Mouse (Mus musculus) gastrocnemius, postnatal 14 days (tissue): Measurements from ENCODE around the gene Fam214b. TPM values are rescaled to one million over a fixed set of nuclear protein-coding genes. Genes with fewer than 3 reads are reported as not detected.
A peak's percentile ranks its signal among the peaks of the same experiment; 100 is the strongest.
"Not testable (repeated sequence)": the region's sequence is repeated elsewhere in the genome, so short reads cannot be mapped to it uniquely, and the experiment has no call there.

ENCODE experiments used
- DNase-seq: peaks from one replicate; pipeline ENCODE4 v3.0.0; 2021; ENCODE audit warnings: mixed read lengths
- intact Hi-C: fragments of 180-260 bp; cut with DNase I; formaldehyde crosslinking; loops from one replicate; pipeline ENCODE4 v1.15.1; 2025; ENCODE audit warnings: low total_unique reads
- total RNA-seq, 2 experiments: library from RNA; stranded (reverse); gene quantifications; 2 replicates each; pipeline ENCODE4 v1.2.3; 2021

Gene Fam214b
- total RNA-seq, 2 experiments from 2014 or later: 25.1 to 27.8 TPM

DNA sequence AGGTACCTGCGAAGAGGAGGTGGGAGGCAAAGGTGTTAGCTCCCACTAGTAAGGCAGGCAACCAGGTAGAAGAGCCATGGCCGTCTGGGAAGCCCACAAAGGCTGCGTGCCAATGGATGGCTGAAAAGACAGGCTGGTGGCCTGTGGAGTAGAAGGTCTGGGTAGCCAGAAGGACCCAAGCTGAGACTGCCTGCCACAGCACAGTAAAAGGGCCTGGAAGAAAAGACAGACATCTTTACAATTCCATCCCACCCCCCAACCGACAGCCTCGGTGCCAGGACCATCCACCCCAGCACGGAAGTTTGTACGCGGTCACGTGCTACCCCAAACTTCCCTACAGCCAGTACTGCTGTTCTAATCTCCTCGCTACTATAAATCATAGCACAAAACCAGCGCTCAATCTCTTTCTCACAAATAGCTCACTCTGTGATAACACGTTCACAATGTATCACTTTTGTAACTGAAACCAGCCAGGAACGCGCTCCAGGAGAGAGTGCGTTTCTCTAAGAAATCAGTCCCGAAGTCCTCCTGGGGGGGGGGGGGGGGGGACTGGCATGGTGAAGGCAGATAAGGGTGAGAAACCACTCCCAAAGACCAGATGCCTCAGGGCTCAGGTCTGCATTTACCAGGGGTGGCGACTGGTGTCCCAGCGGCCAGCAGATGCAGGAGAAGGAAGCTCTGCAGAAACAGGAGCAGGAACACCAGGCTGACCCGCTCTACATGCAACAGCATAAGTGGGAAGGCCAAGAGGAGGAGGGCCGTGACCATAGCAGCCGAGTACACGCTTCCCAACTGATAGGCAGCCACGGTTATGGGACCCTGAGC lies 26.2 kb downstream of the Fam214b start:
- no peak for DNase-seq
- intact Hi-C loops: no loop called here

GRCm38 (mm10) chr4:43019176-43019575 lies 26.8 kb downstream of the Fam214b start:
- intact Hi-C loops: no loop called here
- DNase-seq: no peak

DNA sequence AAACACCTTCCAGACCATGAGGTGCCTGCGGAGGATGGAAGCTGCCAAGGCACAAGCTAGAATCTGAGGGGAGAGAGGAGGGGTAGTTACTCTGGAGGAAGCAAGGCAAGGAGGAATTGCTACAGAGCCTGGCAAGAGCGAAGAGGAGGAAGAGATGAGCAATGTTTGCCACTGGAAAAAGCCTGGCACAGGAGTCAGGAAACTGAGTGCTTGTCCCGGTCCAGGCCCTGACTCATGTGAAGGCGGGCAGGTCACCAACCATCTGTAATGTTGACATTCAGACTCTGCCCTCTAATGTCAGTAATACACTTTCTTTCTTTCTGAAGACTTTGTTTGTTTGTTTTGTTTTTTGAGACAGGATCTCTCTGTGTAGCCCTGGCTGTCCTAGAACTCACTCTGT lies 27.9 kb downstream of the Fam214b start:
- intact Hi-C loops: no loop called here
- no peak for DNase-seq

- DNase-seq: no peak
- intact Hi-C loops: no loop called here
These were observed 33.9 kb downstream of the Fam214b start for GRCm38 (mm10) chr4:43012091-43012490.

GRCm38 (mm10) chr4:43010161-43011038 lies 35.6 kb downstream of the Fam214b start, which contains the start of gene Fancg:
Gene Fancg (minus strand): TSS chr4:43010506.
- intact Hi-C loops: no loop called here
- peak; percentile 81 for DNase-seq

DNA sequence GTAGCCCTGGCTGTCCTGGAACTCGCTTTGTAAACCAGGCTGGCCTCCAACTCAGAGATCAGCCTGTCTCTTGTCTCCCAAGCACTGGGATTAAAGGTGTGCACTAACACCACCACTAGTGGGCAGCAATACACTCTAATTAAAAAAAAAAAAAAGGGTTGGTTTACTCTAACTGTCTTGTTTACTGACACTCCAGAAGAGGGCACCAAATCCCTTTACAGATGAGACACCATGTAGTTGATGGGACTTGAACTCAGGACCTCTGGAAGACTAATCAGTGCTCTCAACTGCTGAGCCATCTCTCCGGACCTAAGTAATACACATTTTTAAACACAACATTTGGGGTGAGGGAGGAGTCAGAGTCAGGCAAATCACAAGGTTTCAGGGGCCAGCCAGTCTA lies 40.3 kb downstream of the Fam214b start:
- DNase-seq: peak; percentile 12
- intact Hi-C loops: no loop called here

GRCm38 (mm10) chr4:43004951-43005350 lies 41.1 kb downstream of the Fam214b start:
- intact Hi-C loops: no loop called here

GRCm38 (mm10) chr4:43002756-43003439 lies 43.1 kb downstream of the Fam214b start:
- intact Hi-C loops: no loop called here
- DNase-seq: peak; percentile 33

More at GRCm38 (mm10) chr4:43004951-43005350, 41.1 kb downstream of the Fam214b start:
- DNase-seq: no peak

DNA sequence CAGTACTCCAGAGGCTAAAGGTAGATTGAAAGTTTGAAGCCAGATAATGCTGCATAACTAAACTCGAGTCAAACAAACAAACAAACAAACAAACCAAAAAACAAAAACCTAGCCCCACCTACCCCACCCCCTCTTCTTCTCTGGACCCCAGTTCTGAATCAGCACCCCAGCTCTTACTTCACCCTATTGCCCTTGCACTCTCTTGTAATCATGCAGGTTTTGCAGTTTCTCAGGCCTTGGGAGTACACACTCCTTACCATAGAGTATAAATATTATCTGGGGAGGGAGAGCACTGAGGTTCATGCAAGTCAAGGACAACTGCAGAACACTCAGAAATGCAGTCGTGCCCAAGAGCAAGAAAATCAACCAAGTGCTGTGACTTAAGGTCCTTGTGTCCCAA lies 44.7 kb downstream of the Fam214b start:
- no peak for DNase-seq
- intact Hi-C loops: no loop called here

GRCm38 (mm10) chr4:43000141-43000986 lies 45.7 kb downstream of the Fam214b start, which contains the start of gene Vcp:
Gene Vcp (minus strand): TSS chr4:43000507.
- DNase-seq: peak; percentile 99
- intact Hi-C loops: not testable (repeated sequence)

DNA sequence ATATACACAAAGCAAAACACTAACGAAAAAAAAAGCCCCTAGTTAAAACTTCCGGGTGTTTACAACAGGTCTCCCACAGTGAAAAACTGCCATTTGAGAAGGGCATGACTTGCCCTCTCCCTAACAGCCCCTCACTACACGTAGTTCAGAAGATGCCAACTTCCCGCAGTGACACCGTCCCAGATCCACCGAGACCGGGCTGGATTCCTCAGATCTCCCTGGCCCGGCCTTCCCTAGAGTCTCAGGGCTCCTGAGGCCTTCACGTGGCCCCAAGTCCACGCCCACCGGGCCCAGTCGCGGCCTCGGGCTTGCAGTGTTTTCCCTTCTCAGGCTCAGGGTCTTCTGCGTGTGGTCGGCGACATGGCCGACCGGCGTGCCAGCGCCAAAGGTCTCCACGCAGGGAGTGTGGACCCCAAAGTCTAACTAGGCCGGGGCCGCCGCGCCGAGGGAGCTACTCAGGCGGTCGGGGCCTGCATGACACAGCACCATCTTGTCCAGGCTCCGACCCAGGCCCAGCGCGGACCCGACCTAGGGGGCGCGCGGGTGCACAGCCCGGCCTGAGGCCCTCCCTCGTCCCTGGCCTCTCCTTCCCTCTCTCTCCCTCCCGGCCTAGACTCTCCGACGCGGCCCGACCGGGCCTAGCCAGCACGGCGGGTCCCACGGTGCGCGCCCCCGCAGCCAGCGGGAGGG lies 46.4 kb downstream of the Fam214b start:
- intact Hi-C loops: no loop called here

DNA sequence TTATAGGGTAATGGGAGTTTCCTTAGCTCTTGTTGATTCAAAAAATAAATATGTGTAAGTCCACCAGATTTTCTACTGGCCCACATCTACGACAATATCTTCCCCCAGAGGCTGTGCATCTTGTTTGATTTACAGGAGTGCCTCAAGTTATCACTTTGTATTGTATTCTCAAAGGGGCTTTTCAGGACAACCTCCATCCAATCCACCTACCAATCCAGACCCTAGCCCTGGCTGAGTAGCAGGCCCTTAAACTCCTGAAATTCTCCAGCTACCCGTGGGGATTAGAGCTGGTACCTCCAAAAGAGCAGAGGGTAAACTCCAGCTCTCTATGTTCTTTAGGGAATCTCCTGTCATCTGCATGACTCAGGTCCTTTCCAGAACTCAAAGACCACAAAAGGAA lies 48.0 kb downstream of the Fam214b start:
- intact Hi-C loops: no loop called here
- no peak for DNase-seq

More for the DNA sequence above, 46.4 kb downstream of the Fam214b start:
- DNase-seq: peak; percentile 75

GRCm38 (mm10) chr4:42988296-42988695 lies 57.7 kb downstream of the Fam214b start:
- no peak for DNase-seq
- intact Hi-C loops: no loop called here

Other genes with a start within 250 kb of the Fam214b start
- gene Fam205a1, start 192.3 kb downstream of the Fam214b start, total RNA-seq: not detected
- gene Gm12394, start 189.4 kb downstream of the Fam214b start, total RNA-seq: not detected
- gene Fam205c, start 172.0 kb downstream of the Fam214b start, total RNA-seq: under 1 TPM; 0.49 to 0.86 TPM
- gene Phf24, start 129.6 kb downstream of the Fam214b start, total RNA-seq: under 1 TPM; 0.45 to 0.66 TPM
- 100 to 1,000 TPM; 118 to 161 TPM for gene Dnajb5, start 96.4 kb downstream of the Fam214b start, total RNA-seq
- gene 1700022I11Rik, start 76.6 kb downstream of the Fam214b start, total RNA-seq: not detected
- 100 to 1,000 TPM; 260 to 262 TPM for gene Vcp, start 45.7 kb downstream of the Fam214b start, total RNA-seq
- gene Fancg, start 35.7 kb downstream of the Fam214b start, total RNA-seq: 1 to 10 TPM; 2.2 to 2.6 TPM
- 1 to 10 TPM; 5.4 to 6.5 TPM for gene Pigo, start 20.4 kb downstream of the Fam214b start, total RNA-seq
- gene Stoml2, start 14.5 kb downstream of the Fam214b start, total RNA-seq: 10 to 100 TPM; 82.9 to 84.8 TPM
- gene Unc13b, start 12.7 kb upstream of the Fam214b start, total RNA-seq: 1 to 10 TPM; 4.1 to 4.6 TPM
- under 1 TPM; 0.09 to 0.10 TPM for gene Atp8b5, start 220.9 kb upstream of the Fam214b start, total RNA-seq